Mouse (Mus musculus) forebrain, embryonic 16.5 days (tissue): ENCODE data around the gene Tcf7l2. TPM values are rescaled to one million over a fixed set of nuclear protein-coding genes. Genes with fewer than 3 reads are reported as not detected.

Experiments
- ATAC-seq: fragments of 200-750 bp; cut with Nextera tagmentation; 2 replicates; pipeline ENCODE4 v1.8.0; 2017; ENCODE audit warnings: mild to moderate bottlenecking, moderate library complexity
- H3K27ac ChIP-seq: fragments of 300-500 bp; sonication (generic); 2 replicates; pipeline ENCODE4 v1.5.1; 2014; ENCODE audit warnings: low read length, control low read depth
- H3K27me3 ChIP-seq: fragments of 300-500 bp; sonication (generic); replicated peaks from 2 replicates; pipeline ENCODE4 v1.6.1; 2014; ENCODE audit warnings: low read length; ENCODE audit not compliant: control insufficient read depth, insufficient read depth
- H3K36me3 ChIP-seq: fragments of 300-500 bp; sonication (generic); 2 replicates; pipeline ENCODE4 v1.6.1; 2014; ENCODE audit not compliant: control insufficient read depth, insufficient read depth
- H3K4me1 ChIP-seq: fragments of 300-500 bp; sonication (generic); replicated peaks from 2 replicates; pipeline ENCODE4 v1.6.1; 2014; ENCODE audit warnings: low read length; ENCODE audit not compliant: control insufficient read depth, insufficient read depth
- H3K4me2 ChIP-seq: fragments of 300-500 bp; sonication (generic); 2 replicates; pipeline ENCODE4 v1.6.1; 2014; ENCODE audit warnings: mild to moderate bottlenecking, low read length, control low read depth
- H3K4me3 ChIP-seq: fragments of 300-500 bp; sonication (generic); replicated peaks from 2 replicates; pipeline ENCODE4 v1.5.1; 2014; ENCODE audit warnings: mild to moderate bottlenecking, low read length, control low read depth
- H3K9ac ChIP-seq: fragments of 300-500 bp; sonication (generic); replicated peaks from 2 replicates; pipeline ENCODE4 v1.6.1; 2014; ENCODE audit warnings: low read depth, low read length, control low read depth
- H3K9me3 ChIP-seq: fragments of 300-500 bp; sonication (generic); 2 replicates; pipeline ENCODE4 v1.6.1; 2016; ENCODE audit warnings: low read length; ENCODE audit not compliant: control insufficient read depth
- WGBS: fragments of 180-500 bp; shearing (Covaris S2); extraction: QIAGEN DNeasy Blood & Tissue Kit; methylation state at CpG from one replicate; pipeline ENCODE4 v1.1.7; 2014; 5-methylcytosine and 5-hydroxymethylcytosine counted together
- polyA plus RNA-seq: library from polyadenylated mRNA; unstranded; fragments of >200 nt; fragmentation: Nextera tagmentation; extraction: Ambion mirVana; gene quantifications from 2 replicates; pipeline ENCODE4 v1.2.1, GENCODE M21; 2015

Gene Tcf7l2
- polyA plus RNA-seq, 1 experiment from 2014 or later: 58.7 TPM

GRCm38 (mm10) chr19:55759006-55759405, 17.4 kb downstream of the Tcf7l2 start:
- no peak for ATAC-seq
- no peak overlapping the region for H3K9ac ChIP-seq
- H3K4me1 ChIP-seq: no peaks in the 10 kb centered on the region
- 90% methylated on average over 9 of the region's 9 CpGs for WGBS
- H3K27me3 ChIP-seq: no peaks in the 10 kb centered on the region
- H3K36me3 ChIP-seq: no peaks in the 10 kb centered on the region
- H3K27ac ChIP-seq: no peak overlapping the region
- H3K4me3 ChIP-seq: no peak overlapping the region
- 0 out of 2 replicates have a peak, but pooled peaks cover 3% of the 10 kb centered on the region for H3K9me3 ChIP-seq
- no peak overlapping the region for H3K4me2 ChIP-seq

- no peaks in the 10 kb centered on the region for H3K4me1 ChIP-seq
- no peak for ATAC-seq
- 61% methylated on average over 5 of the region's 5 CpGs for WGBS
- no peak overlapping the region for H3K27ac ChIP-seq
- no peaks in the 10 kb centered on the region for H3K36me3 ChIP-seq
- H3K4me3 ChIP-seq: no peak overlapping the region
- H3K27me3 ChIP-seq: no peaks in the 10 kb centered on the region
- H3K9ac ChIP-seq: no peak overlapping the region
- H3K9me3 ChIP-seq: 0 out of 2 replicates have a peak, but pooled peaks cover 3% of the 10 kb centered on the region
- no peak overlapping the region for H3K4me2 ChIP-seq
These were observed 19.5 kb downstream of the Tcf7l2 start for GRCm38 (mm10) chr19:55761086-55761485.

GRCm38 (mm10) chr19:55762187-55762586, 20.6 kb downstream of the Tcf7l2 start:
- H3K9ac ChIP-seq: no peak overlapping the region
- no peaks in the 10 kb centered on the region for H3K36me3 ChIP-seq
- H3K4me1 ChIP-seq: no peaks in the 10 kb centered on the region
- WGBS: 100% methylated on average over 3 of the region's 3 CpGs
- ATAC-seq: no peak
- H3K27ac ChIP-seq: no peak overlapping the region
- H3K4me3 ChIP-seq: no peak overlapping the region
- H3K9me3 ChIP-seq: 0 out of 2 replicates have a peak, but pooled peaks cover 3% of the 10 kb centered on the region
- no peak overlapping the region for H3K4me2 ChIP-seq
- H3K27me3 ChIP-seq: no peaks in the 10 kb centered on the region

- no peak overlapping the region for H3K9ac ChIP-seq
- no peaks in the 10 kb centered on the region for H3K27me3 ChIP-seq
- no peak overlapping the region for H3K4me3 ChIP-seq
- H3K27ac ChIP-seq: no peak overlapping the region
- no peak overlapping the region for H3K4me2 ChIP-seq
- H3K4me1 ChIP-seq: peaks cover 5% of the 10 kb centered on the region
- WGBS: 81% methylated on average over 11 of the region's 11 CpGs
- H3K36me3 ChIP-seq: no peaks in the 10 kb centered on the region
- H3K9me3 ChIP-seq: 0 out of 2 replicates have a peak, but pooled peaks cover 3% of the 10 kb centered on the region
- ATAC-seq: no peak
These were observed 24.2 kb downstream of the Tcf7l2 start for GRCm38 (mm10) chr19:55765814-55766213.

- H3K9me3 ChIP-seq: 0 out of 2 replicates have a peak, but pooled peaks cover 3% of the 10 kb centered on the region
- H3K4me3 ChIP-seq: no peak overlapping the region
- H3K9ac ChIP-seq: no peak overlapping the region
- no peak overlapping the region for H3K4me2 ChIP-seq
- H3K4me1 ChIP-seq: peaks cover 5% of the 10 kb centered on the region
- H3K36me3 ChIP-seq: no peaks in the 10 kb centered on the region
- H3K27me3 ChIP-seq: no peaks in the 10 kb centered on the region
- 61% methylated on average over 6 of the region's 6 CpGs for WGBS
- ATAC-seq: no peak
- H3K27ac ChIP-seq: no peak overlapping the region
These were observed 25.5 kb downstream of the Tcf7l2 start for GRCm38 (mm10) chr19:55767104-55767503.

GRCm38 (mm10) chr19:55767579-55767978, 26.0 kb downstream of the Tcf7l2 start:
- Histone ChIP-seq H3K4me1 (peaks cover 5% of the 10 kb centered on the region), H3K27me3 (no peaks in the 10 kb centered on the region), H3K9ac (no peak overlapping the region), H3K4me3 (no peak overlapping the region), H3K9me3 (0 out of 2 replicates have a peak, but pooled peaks cover 2% of the 10 kb centered on the region), H3K27ac (no peak overlapping the region), H3K36me3 (no peaks in the 10 kb centered on the region), H3K4me2 (no peak overlapping the region)
- no peak for ATAC-seq
- 56% methylated on average over 2 of the region's 2 CpGs for WGBS

GRCm38 (mm10) chr19:55768246-55768645, 26.6 kb downstream of the Tcf7l2 start:
- H3K9ac ChIP-seq: no peak overlapping the region
- no peaks in the 10 kb centered on the region for H3K27me3 ChIP-seq
- H3K36me3 ChIP-seq: no peaks in the 10 kb centered on the region
- no peak overlapping the region for H3K27ac ChIP-seq
- no peak for ATAC-seq
- H3K4me3 ChIP-seq: no peak overlapping the region
- no peaks in the 10 kb centered on the region for H3K9me3 ChIP-seq
- H3K4me2 ChIP-seq: no peak overlapping the region
- 55% methylated on average over 11 of the region's 11 CpGs for WGBS
- H3K4me1 ChIP-seq: peaks cover 8% of the 10 kb centered on the region

- Histone ChIP-seq H3K9ac (no peak overlapping the region), H3K4me3 (no peak overlapping the region), H3K27ac (no peak overlapping the region), H3K4me1 (peaks cover 10% of the 10 kb centered on the region), H3K36me3 (no peaks in the 10 kb centered on the region), H3K4me2 (no peak overlapping the region), H3K9me3 (no peaks in the 10 kb centered on the region), H3K27me3 (no peaks in the 10 kb centered on the region)
- no peak for ATAC-seq
- 74% methylated on average over 11 of the region's 11 CpGs for WGBS
These were observed 27.3 kb downstream of the Tcf7l2 start for GRCm38 (mm10) chr19:55768889-55769288.

GRCm38 (mm10) chr19:55774334-55774733, 32.7 kb downstream of the Tcf7l2 start:
- H3K4me1 ChIP-seq: peaks cover 7% of the 10 kb centered on the region; the same call in 1 of the 2 replicates
- H3K4me3 ChIP-seq: no peak overlapping the region
- WGBS: 49% methylated on average over 4 of the region's 4 CpGs
- H3K4me2 ChIP-seq: no peak overlapping the region
- H3K9ac ChIP-seq: no peak overlapping the region
- H3K36me3 ChIP-seq: no peaks in the 10 kb centered on the region
- H3K27me3 ChIP-seq: no peaks in the 10 kb centered on the region
- no peak for ATAC-seq
- no peaks in the 10 kb centered on the region for H3K9me3 ChIP-seq
- no peak overlapping the region for H3K27ac ChIP-seq

GRCm38 (mm10) chr19:55774824-55775223, 33.2 kb downstream of the Tcf7l2 start:
- H3K27me3 ChIP-seq: no peaks in the 10 kb centered on the region
- no peaks in the 10 kb centered on the region for H3K9me3 ChIP-seq
- H3K27ac ChIP-seq: no peak overlapping the region
- H3K36me3 ChIP-seq: no peaks in the 10 kb centered on the region
- no peak overlapping the region for H3K9ac ChIP-seq
- H3K4me1 ChIP-seq: peaks cover 7% of the 10 kb centered on the region; the same call in 1 of the 2 replicates
- no peak overlapping the region for H3K4me3 ChIP-seq
- no peak for ATAC-seq
- no peak overlapping the region for H3K4me2 ChIP-seq
- 72% methylated on average over 7 of the region's 7 CpGs for WGBS
